Mouse (Mus musculus) left cerebral cortex, adult 2 months (tissue): ENCODE data around the gene Dcaf11. TPM values are rescaled to one million over a fixed set of nuclear protein-coding genes. Genes with fewer than 3 reads are reported as not detected.
A peak's percentile ranks its signal among the peaks of the same experiment; 100 is the strongest.

Experiments
- DNase-seq, 2 experiments: peaks; one replicate each; pipeline ENCODE4 v3.0.0; 2021 to 2022; ENCODE audit warnings: low spot score in 2 of 2, mixed read lengths in 1 of 2; ENCODE audit errors: extremely low spot score in 1 of 2
- H3K27ac ChIP-seq: fragments of 200-600 bp; 2 replicates; pipeline ENCODE4 v1.8.1; 2022
- H3K4me3 ChIP-seq: fragments of 200-600 bp; 2 replicates; pipeline ENCODE4 v1.8.1; 2022
- CTCF ChIP-seq: fragments of 200-600 bp; IDR thresholded peaks from 2 replicates; pipeline ENCODE4 v1.8.1; 2022; ENCODE audit warnings: antibody characterized with exemption, mild to moderate bottlenecking, moderate library complexity
- intact Hi-C: fragments of 180-260 bp; cut with DNase I; formaldehyde crosslinking; loops from one replicate; pipeline ENCODE4 v1.15.1; 2025
- total RNA-seq, 2 experiments: library from RNA; stranded (reverse); gene quantifications; 2 replicates each; pipeline ENCODE4 v1.2.3; 2021

The Dcaf11 gene
- total RNA-seq, 2 experiments from 2014 or later = 76.8 to 80.8 TPM

DNA sequence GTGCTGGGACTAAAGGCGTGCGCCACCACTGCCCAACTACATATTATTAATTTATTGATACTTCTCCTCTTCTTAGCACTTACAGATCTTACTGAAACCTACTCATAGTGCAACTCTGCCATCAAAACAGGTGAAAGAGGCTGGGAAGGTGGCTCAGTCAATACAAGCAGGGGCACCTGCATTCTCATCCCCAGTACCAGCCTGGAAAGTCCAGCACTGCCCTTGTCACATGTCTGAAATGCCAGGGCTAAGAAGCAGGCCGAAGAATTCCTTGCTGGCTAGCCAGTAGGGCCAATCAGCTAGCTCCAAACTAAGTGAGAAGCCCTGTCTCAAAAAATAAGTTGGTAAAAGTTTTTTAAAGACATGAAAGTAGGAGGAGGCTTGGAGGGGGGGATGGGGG, 2.2 kb upstream of the Dcaf11 start:
- Histone ChIP-seq H3K4me3 (no peak overlapping the region), H3K27ac (no peak overlapping the region)
- no peak for TF ChIP-seq CTCF
- intact Hi-C loops = loop anchor here (1.0 to 2.0 kb wide), 2 partner anchors 17 to 60 kb away; partner anchors contain the start of gene Pck2
- no peak for DNase-seq

GRCm38 (mm10) chr14:55558740-55559448, 912 bp upstream of the Dcaf11 start:
- intact Hi-C loops = no loop called here
- peak overlapping the region; percentile 59 for H3K4me3 ChIP-seq

DNA sequence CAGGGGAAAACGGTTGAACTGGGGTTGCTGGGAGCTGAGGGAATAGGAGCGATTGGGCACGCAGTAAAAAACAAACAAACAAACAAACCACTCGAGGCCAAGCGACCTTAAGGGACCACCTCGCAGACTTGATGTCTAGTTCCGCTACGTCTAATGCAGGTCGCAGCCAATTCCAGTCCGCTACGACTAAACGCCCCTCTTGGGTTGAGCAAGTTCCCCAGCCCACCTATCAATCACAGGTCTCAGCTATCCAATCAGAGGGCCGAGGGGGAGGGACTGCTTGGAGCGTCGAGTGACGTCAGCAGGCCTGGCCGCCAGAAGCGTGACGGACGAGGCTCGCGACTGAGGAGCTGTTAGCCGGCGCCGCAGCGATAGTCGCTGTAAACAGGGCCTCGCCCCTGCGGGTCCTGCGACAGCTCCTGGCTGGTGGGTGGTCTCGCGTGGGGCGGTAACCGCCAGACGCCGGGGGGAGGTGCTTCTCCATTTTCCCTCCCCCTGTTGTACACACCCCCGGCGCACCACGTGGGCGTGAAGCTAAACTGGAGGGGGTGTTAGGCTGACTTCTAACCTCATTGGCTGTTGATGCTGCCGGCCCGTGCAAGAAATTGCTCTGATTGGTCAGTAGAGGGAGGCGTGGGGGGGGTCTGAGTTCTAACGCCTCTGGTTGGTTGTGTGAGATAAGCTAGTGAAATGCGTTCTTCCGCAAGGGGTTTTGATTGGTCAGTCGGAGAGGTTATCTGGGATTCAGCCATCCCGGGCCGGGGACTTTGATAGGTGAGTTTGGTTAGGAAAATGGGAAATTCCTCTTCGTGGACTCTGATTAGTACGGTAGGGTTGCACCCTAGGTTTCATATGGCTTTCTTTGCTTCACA, 632 bp downstream of the Dcaf11 start, which contains the start of gene A730061H03Rik:
Gene A730061H03Rik, minus strand, starts transcription at position 205 of the 872 bp plus-strand sequence.
- Histone ChIP-seq H3K4me3 (peak within 1 kb of the TSS; percentile 59), H3K27ac (peak within 1 kb of the TSS; percentile 97)
- intact Hi-C loops = loop anchor here (1.0 kb wide), 1 partner anchor 31 kb away; the partner anchor contains the start of genes Psme2 and Rnf31
- peak; percentile 97 for DNase-seq
- TF ChIP-seq CTCF = peak; percentile 9

More at GRCm38 (mm10) chr14:55558740-55559448, 912 bp upstream of the Dcaf11 start:
- no peak for DNase-seq
- H3K27ac ChIP-seq = peak overlapping the region; percentile 97
- no peak; the same call in 1 of the 2 replicates for TF ChIP-seq CTCF

DNA sequence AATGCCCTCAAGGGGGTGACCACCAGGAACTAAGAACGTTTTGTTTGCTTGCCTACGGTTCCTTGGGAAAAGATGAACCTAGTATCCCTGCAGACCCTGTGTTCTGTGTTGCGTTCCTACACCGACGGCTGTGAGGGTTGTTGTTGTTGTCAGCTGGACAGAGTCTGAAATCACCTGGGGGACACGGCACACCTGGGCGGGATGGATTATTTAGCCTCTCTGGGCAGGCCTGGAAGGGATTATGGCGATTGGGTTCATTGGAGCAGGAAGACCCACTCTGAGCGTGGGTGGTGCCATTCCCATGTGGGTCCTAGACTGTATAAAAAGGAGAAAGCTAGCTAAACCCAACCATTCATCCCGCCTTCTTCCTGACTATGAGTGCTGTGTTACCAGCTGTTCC, 2.1 kb downstream of the Dcaf11 start:
- DNase-seq = no peak
- no peak for TF ChIP-seq CTCF
- Histone ChIP-seq H3K27ac (no peak overlapping the region), H3K4me3 (no peak overlapping the region)
- intact Hi-C loops = no loop called here

DNA sequence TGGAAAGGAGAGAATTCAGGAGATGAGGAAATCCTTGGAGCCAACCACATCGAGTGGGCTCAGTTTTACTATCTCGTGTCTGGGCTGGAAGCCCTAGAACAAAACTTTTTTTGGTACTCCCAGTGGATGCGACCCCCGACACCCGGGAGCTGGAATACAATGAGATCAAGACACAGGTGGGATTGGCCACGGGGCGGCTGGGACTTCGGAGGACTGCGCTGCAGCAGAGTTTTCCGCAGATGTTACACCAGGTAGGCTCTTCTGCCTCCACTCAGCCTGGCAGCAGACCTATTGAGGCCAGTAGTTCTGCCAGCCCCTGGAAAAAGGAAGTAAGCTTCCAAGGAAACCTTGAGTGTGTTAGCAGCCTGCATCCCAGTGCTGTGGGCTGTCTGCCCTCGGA, 3.4 kb downstream of the Dcaf11 start:
- H3K4me3 ChIP-seq = no peak overlapping the region
- intact Hi-C loops = no loop called here
- TF ChIP-seq CTCF = no peak
- no peak for DNase-seq
- H3K27ac ChIP-seq = no peak overlapping the region

DNA sequence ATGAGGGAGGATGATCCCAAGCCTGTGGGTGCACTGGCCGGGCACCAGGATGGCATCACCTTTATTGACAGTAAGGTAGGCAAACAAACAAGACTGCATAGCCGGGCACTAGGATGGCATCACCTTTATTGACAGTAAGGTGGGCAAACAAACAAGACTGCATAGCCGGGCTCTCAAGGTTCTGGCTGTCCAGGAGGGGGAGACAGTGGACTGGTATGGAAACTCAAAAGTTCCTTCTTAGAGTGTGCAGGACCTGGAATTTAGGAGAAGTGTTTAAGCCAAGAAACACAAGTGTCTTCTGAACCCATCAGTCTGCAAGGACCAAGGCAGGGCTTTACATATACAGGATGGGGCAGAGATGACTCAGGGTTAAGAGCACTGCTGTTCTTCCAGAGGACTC, 5.9 kb downstream of the Dcaf11 start:
- Histone ChIP-seq H3K4me3 (no peak overlapping the region), H3K27ac (no peak overlapping the region)
- no peak; the same call in none of the 2 replicates for TF ChIP-seq CTCF
- DNase-seq = no peak
- intact Hi-C loops = no loop called here

DNA sequence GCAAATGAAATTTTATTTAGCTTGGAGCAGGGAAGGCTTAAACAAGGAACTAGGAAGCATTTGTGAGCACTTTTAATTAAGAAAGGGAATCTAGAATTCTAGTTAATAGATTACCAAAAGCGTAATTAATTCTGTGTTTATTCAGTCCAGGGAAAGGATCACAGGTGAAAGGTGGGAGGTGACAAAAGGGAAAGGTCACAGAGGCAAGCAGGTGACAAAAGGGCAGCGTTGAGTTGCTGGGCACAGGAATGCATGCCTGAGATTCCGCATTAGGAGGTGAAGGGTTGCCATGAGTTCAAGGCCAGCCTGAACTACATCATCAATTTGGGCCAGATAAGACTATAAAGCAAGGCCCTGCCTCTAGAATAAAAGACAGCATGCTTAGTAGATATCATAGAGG, 7.7 kb downstream of the Dcaf11 start:
- Histone ChIP-seq H3K27ac (no peak overlapping the region), H3K4me3 (no peak overlapping the region)
- TF ChIP-seq CTCF = no peak
- intact Hi-C loops = no loop called here
- DNase-seq = no peak

- no peak overlapping the region for H3K27ac ChIP-seq
- no peak for DNase-seq
- intact Hi-C loops = no loop called here
- TF ChIP-seq CTCF = no peak
- H3K4me3 ChIP-seq = no peak overlapping the region
Observed at GRCm38 (mm10) chr14:55570588-55570987, 10.8 kb downstream of the Dcaf11 start.

DNA sequence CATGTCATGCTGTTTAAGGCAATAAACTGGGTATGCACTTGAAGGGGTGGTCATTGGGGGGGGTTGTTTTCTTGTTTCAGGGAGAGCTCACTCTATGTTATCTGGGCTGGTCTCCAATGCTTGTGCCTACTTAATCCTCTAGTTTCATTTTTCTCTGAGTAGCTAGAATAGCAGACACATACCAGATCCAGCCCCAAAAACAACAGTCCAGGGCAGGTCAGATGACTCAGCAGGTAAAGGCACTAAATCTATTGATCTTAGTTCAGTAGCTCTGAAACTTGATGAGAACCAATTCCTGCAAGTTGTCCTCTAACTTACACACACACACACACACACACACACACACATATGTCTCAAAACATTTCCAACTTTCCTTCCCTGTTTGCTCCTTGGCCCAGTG, 12.0 kb downstream of the Dcaf11 start:
- H3K27ac ChIP-seq = no peak overlapping the region
- TF ChIP-seq CTCF = no peak
- H3K4me3 ChIP-seq = no peak overlapping the region
- intact Hi-C loops = no loop called here
- DNase-seq = no peak

- TF ChIP-seq CTCF = no peak
- intact Hi-C loops = no loop called here
- DNase-seq = no peak
- H3K4me3 ChIP-seq = no peak within 1 kb of the TSS
- no peak within 1 kb of the TSS for H3K27ac ChIP-seq
Observed at GRCm38 (mm10) chr14:55575302-55575701, 15.5 kb downstream of the Dcaf11 start, which contains the start of gene Fitm1. Gene Fitm1, plus strand, starts transcription at chr14:55575617.

DNA sequence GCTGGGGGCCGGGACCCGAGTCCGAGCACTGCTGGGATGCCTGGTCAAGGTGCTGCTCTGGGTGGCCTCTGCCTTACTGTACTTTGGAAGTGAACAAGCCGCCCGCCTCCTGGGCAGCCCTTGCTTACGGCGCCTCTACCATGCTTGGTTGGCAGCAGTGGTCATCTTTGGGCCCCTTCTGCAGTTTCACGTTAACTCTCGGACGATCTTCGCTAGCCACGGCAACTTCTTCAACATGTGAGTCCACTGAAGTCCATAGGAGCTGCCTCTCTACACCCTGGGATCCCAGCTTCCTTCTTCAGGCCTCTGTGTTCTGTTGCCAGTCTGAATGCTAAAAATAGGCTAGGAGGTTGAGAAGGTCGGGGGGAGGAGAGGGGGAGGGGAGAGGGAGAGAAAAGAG, 15.9 kb downstream of the Dcaf11 start:
- no peak for DNase-seq
- intact Hi-C loops = no loop called here
- Histone ChIP-seq H3K4me3 (no peak overlapping the region), H3K27ac (no peak overlapping the region)
- no peak for TF ChIP-seq CTCF

DNA sequence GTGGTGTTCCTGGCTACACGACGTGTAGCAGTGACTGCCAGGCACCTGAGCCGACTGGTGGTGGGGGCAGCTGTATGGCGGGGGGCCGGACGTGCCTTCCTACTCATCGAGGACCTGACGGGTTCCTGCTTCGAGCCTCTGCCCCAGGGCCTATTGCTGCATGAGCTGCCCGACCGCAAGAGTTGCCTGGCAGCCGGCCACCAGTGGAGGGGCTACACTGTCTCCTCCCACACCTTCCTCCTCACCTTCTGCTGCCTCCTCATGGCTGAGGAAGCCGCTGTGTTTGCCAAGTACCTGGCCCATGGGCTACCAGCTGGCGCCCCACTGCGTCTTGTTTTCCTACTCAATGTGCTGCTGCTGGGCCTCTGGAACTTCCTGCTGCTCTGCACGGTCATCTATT, 16.6 kb downstream of the Dcaf11 start:
- no peak overlapping the region for H3K27ac ChIP-seq
- no peak overlapping the region for H3K4me3 ChIP-seq
- peak in 1 of 2 experiments; percentile 28 for DNase-seq
- TF ChIP-seq CTCF = no peak
- intact Hi-C loops = no loop called here
